Mouse (Mus musculus) erythroblast, embryonic 14.5 days (primary cell): ENCODE data around the gene Safb. TPM values are rescaled to one million over a fixed set of nuclear protein-coding genes. Genes with fewer than 3 reads are reported as not detected.

Source experiments
- H3K27me3 ChIP-seq: 2 replicates; pipeline ENCODE4 v1.6.1; 2012; ENCODE audit warnings: inconsistent platforms; ENCODE audit not compliant: control insufficient read depth
- H3K36me3 ChIP-seq: 2 replicates; pipeline ENCODE4 v1.6.1; 2012; ENCODE audit warnings: mild to moderate bottlenecking, inconsistent platforms; ENCODE audit not compliant: control insufficient read depth
- H3K4me1 ChIP-seq: 2 replicates; pipeline ENCODE4 v1.6.1; 2012; ENCODE audit warnings: inconsistent platforms; ENCODE audit not compliant: control insufficient read depth
- H3K4me3 ChIP-seq: replicated peaks from 2 replicates; pipeline ENCODE3; 2012; ENCODE audit warnings: moderate library complexity, mild to moderate bottlenecking, inconsistent platforms
- H3K9me3 ChIP-seq: 2 replicates; pipeline ENCODE4 v1.6.1; 2012; ENCODE audit warnings: low read length, inconsistent platforms, mixed read lengths; ENCODE audit not compliant: control insufficient read depth
- GATA1 ChIP-seq: IDR thresholded peaks from 2 replicates; pipeline ENCODE4 v1.6.1; 2012; ENCODE audit warnings: low read length, inconsistent platforms, mixed read lengths
- TAL1 ChIP-seq: IDR thresholded peaks from 3 replicates; pipeline ENCODE4 v1.6.1; 2012; ENCODE audit warnings: low read length, inconsistent platforms, mixed read lengths
- polyA plus RNA-seq: library from polyadenylated mRNA; stranded (reverse); fragments of >175 nt; gene quantifications from 2 replicates; pipeline ENCODE4 v1.2.3, GENCODE M21; 2012

Gene Safb
- polyA plus RNA-seq, 1 experiment = 29.6 TPM

DNA sequence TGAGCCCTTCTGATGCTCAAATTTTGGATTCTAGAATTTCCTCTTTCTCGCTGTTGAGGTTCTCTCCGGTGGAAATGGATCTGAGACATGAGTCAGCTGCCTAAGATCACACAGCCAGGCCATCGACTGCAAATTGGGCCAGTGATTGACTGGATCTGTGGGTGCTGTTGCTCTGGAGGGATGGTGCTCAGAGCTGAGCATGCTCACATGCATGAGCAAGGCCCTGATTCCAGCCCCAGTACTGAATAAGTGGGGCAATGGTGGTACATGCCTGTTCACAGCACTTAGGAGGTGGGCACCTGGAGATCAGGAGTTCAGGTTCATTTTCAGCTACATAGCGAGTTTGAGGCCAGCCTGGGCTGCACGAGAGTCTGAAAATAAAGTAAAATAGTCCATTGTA, 38.0 kb upstream of the Safb start:
- no peak overlapping the region for H3K4me3 ChIP-seq
- no peaks in the 10 kb centered on the region for H3K9me3 ChIP-seq
- no peaks in the 10 kb centered on the region; the same call in 1 of the 2 replicates for H3K27me3 ChIP-seq
- TF ChIP-seq GATA1 (no peak), TAL1 (no peak)
- H3K36me3 ChIP-seq = no peaks in the 10 kb centered on the region
- H3K4me1 ChIP-seq = peaks cover 8% of the 10 kb centered on the region

DNA sequence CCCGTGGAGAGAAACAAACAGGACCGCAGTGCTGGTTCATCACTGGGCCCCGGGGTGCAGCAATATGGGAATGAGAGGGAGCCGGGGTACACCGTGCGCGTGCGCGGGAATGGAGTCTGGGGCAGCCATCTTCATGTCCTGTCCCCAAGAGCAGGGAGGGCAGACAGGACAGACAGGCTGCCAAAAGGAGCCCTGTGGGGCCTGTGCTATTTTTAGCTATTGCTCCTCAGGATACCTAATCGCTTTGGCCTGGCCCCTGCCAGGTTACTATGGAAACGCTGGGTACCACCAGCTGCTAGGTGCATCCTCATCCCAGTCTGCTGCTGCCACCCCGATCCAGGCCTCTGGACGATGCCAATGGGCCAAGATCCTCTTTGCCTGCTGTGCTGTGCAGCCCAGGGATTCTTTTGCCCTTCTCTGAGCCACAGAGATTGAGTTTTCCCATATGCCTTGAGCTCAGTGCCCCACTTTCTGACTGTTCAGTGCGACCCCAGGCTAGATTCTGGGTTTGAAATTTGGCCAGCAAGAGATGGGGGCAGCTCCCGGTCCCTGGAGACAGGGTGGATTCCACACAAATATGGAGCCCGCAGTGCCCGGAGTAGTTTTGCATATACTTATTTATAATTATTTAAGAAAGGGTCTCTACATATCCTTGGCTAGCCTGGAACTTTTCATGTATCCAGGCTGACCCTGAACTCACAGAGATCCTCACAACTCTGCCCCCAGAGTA, 37.3 kb upstream of the Safb start:
- H3K4me1 ChIP-seq = peaks cover 8% of the 10 kb centered on the region

DNA sequence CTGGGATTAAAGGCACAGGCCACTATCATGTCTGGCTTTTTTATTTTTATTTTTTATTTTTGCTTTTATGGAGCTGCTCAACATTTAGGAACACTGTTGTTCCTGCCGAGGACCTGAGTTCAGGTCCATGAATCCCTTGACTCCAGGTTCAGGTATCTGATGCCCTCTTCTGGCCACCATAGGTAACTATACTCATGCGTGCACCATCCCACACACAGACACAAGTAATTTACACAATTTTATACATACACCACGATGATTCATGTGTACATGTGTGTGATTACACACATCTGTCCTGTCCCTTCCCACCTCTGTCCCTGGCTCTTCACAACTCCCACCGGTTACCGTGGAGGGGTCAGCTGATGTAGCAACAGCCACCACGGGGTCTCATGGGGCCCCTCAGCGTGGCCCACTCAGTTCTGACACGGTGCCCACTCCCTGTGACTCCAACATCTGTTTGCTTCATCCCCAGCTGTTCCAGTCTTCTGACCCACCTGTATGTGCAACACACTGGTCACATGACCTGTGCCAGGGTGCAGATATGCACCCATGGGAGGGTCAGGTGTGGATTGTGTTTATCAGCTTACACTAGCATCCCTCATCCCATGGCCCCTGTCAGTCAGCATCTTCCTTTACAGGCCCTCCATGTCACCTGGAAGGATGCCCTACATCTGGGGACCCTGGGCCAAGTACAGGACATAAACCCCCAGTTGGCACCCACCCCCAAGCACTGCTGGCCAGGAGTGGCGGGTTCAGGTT, 36.6 kb upstream of the Safb start:
- no peaks in the 10 kb centered on the region for H3K36me3 ChIP-seq
- H3K4me3 ChIP-seq = no peak overlapping the region

More for the DNA sequence above, 37.3 kb upstream of the Safb start:
- H3K4me3 ChIP-seq = no peak overlapping the region
- TF ChIP-seq GATA1 (no peak), TAL1 (no peak)
- H3K27me3 ChIP-seq = no peaks in the 10 kb centered on the region
- no peaks in the 10 kb centered on the region for H3K9me3 ChIP-seq
- no peaks in the 10 kb centered on the region for H3K36me3 ChIP-seq

DNA sequence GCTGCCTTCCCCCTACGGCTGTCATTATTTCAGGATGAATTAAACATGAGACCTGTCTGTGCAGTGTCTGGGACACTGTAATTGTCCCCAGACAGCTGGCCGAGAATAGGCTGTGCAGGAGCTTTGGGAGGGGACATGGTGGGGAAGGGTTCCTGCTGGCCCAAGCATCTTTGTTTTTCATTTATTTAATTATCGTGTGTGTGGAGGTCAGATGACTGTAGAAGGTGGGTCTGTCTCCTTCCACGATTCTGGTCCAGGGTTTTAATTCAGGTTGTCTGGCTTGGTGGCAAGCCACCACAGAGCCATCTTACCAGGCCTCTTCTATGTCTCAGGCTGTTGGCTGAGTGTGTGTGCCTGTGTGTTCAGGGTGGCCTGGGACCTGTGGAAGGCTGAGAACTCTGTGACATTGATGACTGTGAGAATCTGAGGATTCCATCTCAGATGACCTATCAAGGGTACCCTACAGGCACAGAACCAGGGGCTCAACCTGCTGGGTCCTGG, 36.0 kb upstream of the Safb start:
- Histone ChIP-seq H3K9me3 (no peaks in the 10 kb centered on the region), H3K4me1 (peaks cover 8% of the 10 kb centered on the region), H3K36me3 (no peaks in the 10 kb centered on the region), H3K4me3 (no peak overlapping the region), H3K27me3 (no peaks in the 10 kb centered on the region)
- TF ChIP-seq TAL1 = no peak
- TF ChIP-seq GATA1 = no peak

More for the DNA sequence above, 36.6 kb upstream of the Safb start:
- TF ChIP-seq GATA1 (no peak), TAL1 (no peak)
- Histone ChIP-seq H3K4me1 (peaks cover 8% of the 10 kb centered on the region), H3K27me3 (no peaks in the 10 kb centered on the region), H3K9me3 (no peaks in the 10 kb centered on the region)

GRCm38 (mm10) chr17:56550784-56551475, 33.7 kb upstream of the Safb start:
- TF ChIP-seq GATA1 (no peak), TAL1 (no peak)
- no peaks in the 10 kb centered on the region for H3K36me3 ChIP-seq
- peaks cover 2% of the 10 kb centered on the region; the same call in 1 of the 2 replicates for H3K27me3 ChIP-seq
- H3K4me1 ChIP-seq = peaks cover 6% of the 10 kb centered on the region
- no peak overlapping the region for H3K4me3 ChIP-seq
- no peaks in the 10 kb centered on the region for H3K9me3 ChIP-seq

- H3K4me3 ChIP-seq = no peak overlapping the region
- no peaks in the 10 kb centered on the region for H3K36me3 ChIP-seq
- peaks cover 2% of the 10 kb centered on the region; the same call in 1 of the 2 replicates for H3K4me1 ChIP-seq
- no peak for TF ChIP-seq GATA1
- TF ChIP-seq TAL1 = no peak
- H3K27me3 ChIP-seq = peaks cover 2% of the 10 kb centered on the region; the same call in 1 of the 2 replicates
- H3K9me3 ChIP-seq = no peaks in the 10 kb centered on the region
These were observed 32.6 kb upstream of the Safb start for GRCm38 (mm10) chr17:56551841-56552581.

GRCm38 (mm10) chr17:56552781-56553363, 31.8 kb upstream of the Safb start:
- no peaks in the 10 kb centered on the region for H3K9me3 ChIP-seq
- H3K4me3 ChIP-seq = no peak overlapping the region
- peaks cover 2% of the 10 kb centered on the region; the same call in 1 of the 2 replicates for H3K27me3 ChIP-seq
- peaks cover 2% of the 10 kb centered on the region; the same call in 1 of the 2 replicates for H3K4me1 ChIP-seq
- no peak for TF ChIP-seq TAL1
- TF ChIP-seq GATA1 = no peak
- no peaks in the 10 kb centered on the region for H3K36me3 ChIP-seq

- Histone ChIP-seq H3K4me1 (peaks cover 2% of the 10 kb centered on the region; the same call in 1 of the 2 replicates), H3K27me3 (peaks cover 2% of the 10 kb centered on the region; the same call in 1 of the 2 replicates), H3K9me3 (no peaks in the 10 kb centered on the region), H3K4me3 (no peak within 1 kb of the TSS), H3K36me3 (no peaks in the 10 kb centered on the region)
- no peak for TF ChIP-seq TAL1
- TF ChIP-seq GATA1 = no peak
These were observed 30.5 kb upstream of the Safb start, which contains the start of gene Gm20219 for GRCm38 (mm10) chr17:56554122-56554551. TSS of gene Gm20219 (minus strand) at chr17:56554387.
